In genomic region chr1:172659688-172660087, GRCm38 (mm10) we compare ENCODE assay signal across 22 mouse cellular contexts. TPM values are rescaled to one million over a fixed set of nuclear protein-coding genes. Genes with fewer than 3 reads are reported as not detected.
"Had no signal": no experiment of that assay in that cellular context is flagged by ENCODE, and none has a peak within 500 bp of the region (broad histone marks: within the 10 kb centered on the region; RNA-seq: fewer than 3 reads in every experiment).

No protein-coding gene starts in this region.

- ATAC-seq: intestine, embryonic 15.5 days; liver, embryonic 12.5 days; midbrain, embryonic 16.5 days had no signal

- H3K4me2 ChIP-seq: intestine, embryonic 15.5 days; liver, embryonic 12.5 days; neural tube, embryonic 13.5 days had no signal

- H3K4me3 ChIP-seq: intestine, embryonic 15.5 days; layer of hippocampus, adult 2 months; liver, embryonic 12.5 days; midbrain, embryonic 10.5 days; neural tube, embryonic 13.5 days had no signal

- H3K9me3 ChIP-seq: intestine, embryonic 15.5 days; liver, embryonic 12.5 days; midbrain, embryonic 10.5 days; neural tube, embryonic 13.5 days had no signal

- H3K27me3 ChIP-seq: intestine, embryonic 15.5 days; liver, embryonic 12.5 days; neural tube, embryonic 13.5 days had no signal

- H3K36me3 ChIP-seq: intestine, embryonic 15.5 days; liver, embryonic 12.5 days; midbrain, embryonic 10.5 days; neural tube, embryonic 13.5 days had no signal

- H3K27ac ChIP-seq: intestine, embryonic 15.5 days; layer of hippocampus, adult 2 months; liver, embryonic 12.5 days; midbrain, embryonic 10.5 days; neural tube, embryonic 13.5 days had no signal

- H3K4me1 ChIP-seq: intestine, embryonic 15.5 days; liver, embryonic 12.5 days; midbrain, embryonic 10.5 days; neural tube, embryonic 13.5 days had no signal

- H3K9ac ChIP-seq: intestine, embryonic 15.5 days; liver, embryonic 12.5 days; neural tube, embryonic 13.5 days had no signal

- DNase-seq: kidney, adult 9 months; left cerebral cortex, postnatal 4 days; retina, postnatal 1 day; right cerebral cortex, postnatal 4 days; spleen, adult 18-20 months; thymus, adult 2 months; thymus, postnatal 25 days had no signal

RNA-seq across cellular contexts. Expression of gene Crp, which starts 38.2 kb away (rescaled TPM):
- total RNA-seq: layer of hippocampus, adult 2 months; layer of hippocampus, postnatal 10 days; left cerebral cortex, adult 18-20 months; left cerebral cortex, postnatal 10 days; left cerebral cortex, postnatal 4 days; megakaryocyte progenitor cell, adult 5-6 weeks had no signal
- polyA plus RNA-seq: limb, embryonic 14.5 days; midbrain, embryonic 10.5 days; midbrain, embryonic 16.5 days; urinary bladder, adult 2 months had no signal

RNA-seq across cellular contexts. Expression of gene Fcrl6, which starts 57.3 kb away (rescaled TPM):
- total RNA-seq: layer of hippocampus, adult 2 months; left cerebral cortex, adult 18-20 months; left cerebral cortex, postnatal 10 days; left cerebral cortex, postnatal 4 days; megakaryocyte progenitor cell, adult 5-6 weeks had no signal
- polyA plus RNA-seq: intestine, embryonic 15.5 days; liver, embryonic 12.5 days; lung, embryonic 16.5 days; stomach, embryonic 14.5 days; testis, adult 2 months; thymus, adult 2 months; urinary bladder, adult 2 months had no signal
